Mouse (Mus musculus): Measurements from ENCODE around the gene Adcy1. TPM values are rescaled to one million over a fixed set of nuclear protein-coding genes. Genes with fewer than 3 reads are reported as not detected.
"Not testable (repeated sequence)": the region's sequence is repeated elsewhere in the genome, so short reads cannot be mapped to it uniquely, and the experiment has no call there.

Gene Adcy1
- polyA plus RNA-seq, 1 experiment from 2014 or later, result 5.5 TPM

GRCm38 (mm10) chr11:7212126-7212798 lies 149.0 kb downstream of the Adcy1 start:
- peak overlapping the region; percentile 90 for H3K4me2 ChIP-seq
- ATAC-seq (ENCODE audit: low read depth), result no peak
- peak overlapping the region; percentile 67 for H3K4me3 ChIP-seq
- peaks cover 8% of the 10 kb centered on the region for H3K36me3 ChIP-seq
- peak overlapping the region; percentile 79 for H3K9ac ChIP-seq
- 15% methylated on average over 17 of the region's 17 CpGs for WGBS
- H3K27ac ChIP-seq (replicated peaks), result no peak overlapping the region; the same call in 1 of the 2 replicates
- no peaks in the 10 kb centered on the region for H3K9me3 ChIP-seq
- H3K27me3 ChIP-seq, result peaks cover 32% of the 10 kb centered on the region
- H3K4me1 ChIP-seq (replicated peaks), result peaks cover 39% of the 10 kb centered on the region

GRCm38 (mm10) chr11:7213161-7213500 lies 149.8 kb downstream of the Adcy1 start:
- H3K27me3 ChIP-seq, result peaks cover 32% of the 10 kb centered on the region
- H3K9me3 ChIP-seq, result no peaks in the 10 kb centered on the region
- H3K4me3 ChIP-seq, result peak overlapping the region; percentile 67
- peaks cover 8% of the 10 kb centered on the region; the same call in 1 of the 2 replicates for H3K36me3 ChIP-seq
- H3K4me1 ChIP-seq (replicated peaks), result peaks cover 39% of the 10 kb centered on the region
- ATAC-seq (ENCODE audit: low read depth), result no peak
- peak overlapping the region; percentile 91 for H3K27ac ChIP-seq (replicated peaks)
- peak overlapping the region; percentile 90 for H3K4me2 ChIP-seq
- 1% methylated on average over 19 of the region's 19 CpGs for WGBS
- peak overlapping the region; percentile 79 for H3K9ac ChIP-seq

GRCm38 (mm10) chr11:7213501-7214341 lies 150.4 kb downstream of the Adcy1 start, which contains the start of gene Igfbp3:
Gene Igfbp3, minus strand, starts transcription at chr11:7213923.
- Histone ChIP-seq H3K9ac (peak within 1 kb of the TSS; percentile 79), H3K4me2 (peak within 1 kb of the TSS; percentile 90), H3K27me3 (peaks cover 32% of the 10 kb centered on the region), H3K9me3 (no peaks in the 10 kb centered on the region), H3K27ac (replicated peaks) (peak within 1 kb of the TSS; percentile 91), H3K4me3 (peak within 1 kb of the TSS; percentile 67), H3K4me1 (replicated peaks) (peaks cover 39% of the 10 kb centered on the region), H3K36me3 (peaks cover 7% of the 10 kb centered on the region; the same call in 1 of the 2 replicates)
- peak; percentile 94 for ATAC-seq (ENCODE audit: low read depth)
- under 1% methylated on average over 101 of the region's 104 CpGs for WGBS

- Histone ChIP-seq H3K9ac (peak overlapping the region; percentile 79), H3K36me3 (peaks cover 1% of the 10 kb centered on the region; the same call in 1 of the 2 replicates), H3K9me3 (no peaks in the 10 kb centered on the region), H3K4me1 (replicated peaks) (peaks cover 39% of the 10 kb centered on the region), H3K4me3 (peak overlapping the region; percentile 67), H3K27me3 (peaks cover 32% of the 10 kb centered on the region), H3K4me2 (peak overlapping the region; percentile 90), H3K27ac (replicated peaks) (no peak overlapping the region)
- no peak; the same call in 1 of the 2 replicates for ATAC-seq (ENCODE audit: low read depth)
- under 1% methylated on average over 12 of the region's 12 CpGs for WGBS
Measured at GRCm38 (mm10) chr11:7214342-7214660, 151.0 kb downstream of the Adcy1 start.

- WGBS, result 9% methylated on average over 14 of the region's 14 CpGs
- Histone ChIP-seq H3K27me3 (peaks cover 32% of the 10 kb centered on the region), H3K9me3 (no peaks in the 10 kb centered on the region), H3K4me2 (peak overlapping the region; percentile 90), H3K27ac (replicated peaks) (no peak overlapping the region), H3K9ac (peak overlapping the region; percentile 79; the same call in 1 of the 2 replicates), H3K36me3 (no peaks in the 10 kb centered on the region), H3K4me1 (replicated peaks) (peaks cover 39% of the 10 kb centered on the region), H3K4me3 (peak overlapping the region; percentile 67)
- no peak for ATAC-seq (ENCODE audit: low read depth)
Measured at GRCm38 (mm10) chr11:7214761-7215160, 151.5 kb downstream of the Adcy1 start.

GRCm38 (mm10) chr11:7215703-7216102 lies 152.4 kb downstream of the Adcy1 start:
- 9% methylated on average over 8 of the region's 8 CpGs for WGBS
- Histone ChIP-seq H3K9me3 (no peaks in the 10 kb centered on the region), H3K27me3 (peaks cover 32% of the 10 kb centered on the region), H3K4me3 (no peak overlapping the region), H3K36me3 (no peaks in the 10 kb centered on the region), H3K4me1 (replicated peaks) (peaks cover 35% of the 10 kb centered on the region), H3K27ac (replicated peaks) (no peak overlapping the region), H3K9ac (no peak overlapping the region), H3K4me2 (no peak overlapping the region)
- no peak for ATAC-seq (ENCODE audit: low read depth)

GRCm38 (mm10) chr11:7221826-7222225 lies 158.5 kb downstream of the Adcy1 start:
- not testable (repeated sequence) for H3K9me3 ChIP-seq; ATAC-seq (ENCODE audit: low read depth); H3K9ac ChIP-seq; H3K27ac ChIP-seq (replicated peaks); H3K36me3 ChIP-seq; H3K4me1 ChIP-seq (replicated peaks); H3K4me3 ChIP-seq; H3K4me2 ChIP-seq; H3K27me3 ChIP-seq
- WGBS, result 77% methylated on average over 8 of the region's 8 CpGs

- Histone ChIP-seq H3K4me2 (no peak overlapping the region), H3K27ac (replicated peaks) (no peak overlapping the region), H3K27me3 (no peaks in the 10 kb centered on the region), H3K4me1 (replicated peaks) (no peaks in the 10 kb centered on the region), H3K9me3 (no peaks in the 10 kb centered on the region), H3K36me3 (no peaks in the 10 kb centered on the region), H3K4me3 (no peak overlapping the region), H3K9ac (no peak overlapping the region)
- WGBS, result 80% methylated on average over 2 of the region's 2 CpGs
- ATAC-seq (ENCODE audit: low read depth), result no peak
Measured at GRCm38 (mm10) chr11:7226200-7226599, 162.9 kb downstream of the Adcy1 start.

GRCm38 (mm10) chr11:7226810-7227550 lies 163.7 kb downstream of the Adcy1 start:
- H3K9ac ChIP-seq, result no peak overlapping the region
- H3K4me3 ChIP-seq, result no peak overlapping the region
- no peaks in the 10 kb centered on the region for H3K27me3 ChIP-seq
- H3K9me3 ChIP-seq, result no peaks in the 10 kb centered on the region
- no peak overlapping the region for H3K27ac ChIP-seq (replicated peaks)
- WGBS, result 85% methylated on average over 7 of the region's 7 CpGs
- H3K36me3 ChIP-seq, result no peaks in the 10 kb centered on the region
- ATAC-seq (ENCODE audit: low read depth), result no peak
- H3K4me1 ChIP-seq (replicated peaks), result no peaks in the 10 kb centered on the region
- H3K4me2 ChIP-seq, result no peak overlapping the region

- 80% methylated on average over 4 of the region's 4 CpGs for WGBS
- no peaks in the 10 kb centered on the region for H3K36me3 ChIP-seq
- H3K4me1 ChIP-seq (replicated peaks), result no peaks in the 10 kb centered on the region
- no peak for ATAC-seq (ENCODE audit: low read depth)
- no peak overlapping the region for H3K9ac ChIP-seq
- H3K4me2 ChIP-seq, result no peak overlapping the region
- no peaks in the 10 kb centered on the region for H3K27me3 ChIP-seq
- no peak overlapping the region for H3K4me3 ChIP-seq
- H3K27ac ChIP-seq (replicated peaks), result no peak overlapping the region
- no peaks in the 10 kb centered on the region for H3K9me3 ChIP-seq
Measured at GRCm38 (mm10) chr11:7228107-7228506, 164.8 kb downstream of the Adcy1 start.

All from neural tube, embryonic 13.5 days (tissue).